Mouse (Mus musculus) cerebellum, postnatal 36 days (tissue): Measurements from ENCODE around the gene Dcp1b.
"Not testable (repeated sequence)": the region's sequence is repeated elsewhere in the genome, so short reads cannot be mapped to it uniquely, and the experiment has no call there.

Experiments used
- DNase-seq, 2 experiments: peaks; one replicate each; pipeline ENCODE4 v3.0.0; 2021 to 2022; ENCODE audit warnings: mixed read lengths in 2 of 2

Dcp1b gene

DNA sequence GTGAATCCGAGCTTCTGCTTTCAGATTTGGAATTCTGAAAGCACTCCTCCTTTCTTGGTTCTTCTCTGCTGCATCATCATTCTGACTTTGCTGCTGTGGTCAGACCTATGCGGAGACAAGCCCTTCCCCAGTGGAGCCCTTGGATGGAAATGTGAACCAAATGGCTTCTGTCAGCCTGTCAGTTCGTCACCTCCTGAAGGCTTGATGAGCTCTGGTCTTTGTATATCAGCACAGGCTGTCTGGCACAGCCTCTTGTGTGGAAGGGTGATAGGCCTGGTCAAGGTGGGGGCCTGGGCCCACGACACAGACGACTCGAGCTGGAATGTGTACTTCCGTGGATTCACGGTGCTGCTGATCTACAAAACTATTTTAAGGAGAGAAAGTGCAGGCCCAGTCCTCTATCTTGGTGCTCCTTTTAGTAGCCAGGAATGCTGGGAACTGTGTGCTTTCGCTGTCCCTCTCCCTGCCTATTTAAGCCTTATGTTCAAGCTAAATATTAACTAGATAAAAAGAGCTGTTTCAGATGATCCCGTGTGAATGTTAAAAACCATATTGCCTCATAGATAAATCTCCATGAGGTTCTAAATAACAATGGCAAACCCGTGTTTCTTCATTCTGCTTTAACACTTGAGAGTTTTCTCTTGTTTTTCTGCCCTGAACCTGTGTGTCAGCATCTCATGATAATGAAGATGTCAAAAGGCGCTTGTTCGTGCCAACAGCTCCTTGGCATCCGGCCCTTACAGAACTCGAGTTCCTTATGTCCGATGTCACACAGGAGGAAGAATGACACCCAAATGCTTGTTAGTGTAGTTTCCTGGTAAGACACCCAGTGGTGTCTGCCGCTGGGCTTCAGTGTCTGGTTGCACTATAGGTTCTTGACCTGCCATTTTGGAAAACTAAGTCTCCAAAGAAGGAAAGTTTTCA, 21.6 kb downstream of the Dcp1b start, which contains the start of gene Cacna1c:
Cacna1c (minus strand) TSS at position 37 of the 924 bp plus-strand sequence.
- peak; percentile 26 to 31 for DNase-seq

DNA sequence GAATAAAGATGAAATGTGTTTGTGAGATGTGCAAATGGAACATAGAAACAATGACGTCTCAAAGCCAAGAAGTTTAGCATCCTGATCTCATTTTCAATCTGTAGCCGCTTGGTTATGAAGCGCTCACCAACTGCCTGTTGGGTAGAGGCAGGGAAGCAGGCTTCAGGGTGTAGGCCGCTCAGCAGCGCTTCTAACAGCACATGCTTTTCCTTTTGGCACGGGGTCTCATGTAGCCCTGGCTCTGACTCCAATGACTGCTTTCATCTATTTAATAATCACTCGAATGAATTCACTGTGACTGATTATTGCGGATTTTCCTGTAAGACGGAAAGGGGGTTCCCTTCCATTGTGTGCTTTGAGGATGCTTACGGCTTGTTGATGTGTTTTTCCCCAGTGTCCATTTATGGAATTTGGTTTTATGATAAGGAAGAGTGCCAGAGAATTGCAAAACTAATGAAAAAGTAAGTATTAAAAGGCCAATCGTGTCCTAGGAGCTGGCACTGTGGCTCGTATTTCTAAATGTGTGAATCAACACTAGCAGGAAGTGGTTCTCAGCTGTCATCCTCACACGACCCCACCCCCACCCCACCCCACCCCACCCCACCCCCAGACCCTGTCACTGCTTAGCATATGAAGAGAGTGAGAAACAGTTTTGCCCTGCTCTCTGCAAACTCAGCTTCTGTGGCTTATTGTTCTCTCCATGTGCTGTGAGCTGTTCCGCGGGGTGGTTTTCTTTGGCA, 23.7 kb downstream of the Dcp1b start:
- no peak for DNase-seq

DNA sequence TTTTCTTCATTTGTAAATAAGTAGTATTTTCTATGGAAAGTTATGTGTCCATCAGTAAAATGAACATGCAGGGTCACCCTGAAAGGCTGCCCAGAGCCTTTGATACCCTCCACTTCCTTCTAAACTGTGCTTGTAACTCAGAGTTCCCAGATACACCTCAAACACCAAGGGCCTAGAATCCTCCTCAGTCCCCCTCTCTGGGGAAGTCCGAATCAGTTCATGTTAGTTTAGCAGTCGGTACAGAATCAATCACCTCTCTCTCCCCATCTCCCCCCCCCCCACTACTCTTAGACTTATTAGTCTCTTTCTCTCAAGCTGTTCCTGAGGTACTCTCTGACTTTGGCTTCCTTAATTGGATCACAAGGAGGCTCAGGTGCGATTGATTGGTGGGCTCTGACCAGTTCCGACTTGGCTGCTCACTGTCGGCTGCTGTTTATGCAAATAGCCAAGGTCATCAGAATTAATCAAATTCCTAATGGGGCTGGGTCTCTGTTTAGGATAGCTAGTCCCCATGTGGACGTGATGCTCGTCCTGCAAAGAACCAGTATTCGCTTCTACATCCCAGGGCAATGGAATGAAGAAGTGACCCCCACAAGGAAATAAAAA, 24.3 kb downstream of the Dcp1b start:
- no peak for DNase-seq

DNA sequence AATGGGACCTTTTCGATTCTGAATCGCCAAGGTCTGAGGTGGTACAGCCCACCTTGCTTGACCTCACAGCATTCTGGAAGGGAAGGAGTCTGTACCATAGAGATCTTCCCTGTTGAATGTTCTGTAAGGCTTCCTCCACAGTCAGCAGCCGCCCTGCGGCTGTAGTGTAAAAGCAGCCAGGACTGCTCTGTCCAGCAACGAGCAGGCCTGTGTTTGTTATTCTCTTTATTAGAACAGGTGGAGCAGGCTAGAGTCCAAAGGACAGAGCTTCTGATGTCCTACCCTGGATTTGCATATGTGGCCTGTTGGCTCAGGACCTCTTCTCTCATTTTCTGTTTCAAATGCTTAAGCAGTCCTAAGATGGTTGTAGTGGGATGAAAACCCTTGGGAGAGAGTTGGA, 25.3 kb downstream of the Dcp1b start:
- no peak for DNase-seq

DNA sequence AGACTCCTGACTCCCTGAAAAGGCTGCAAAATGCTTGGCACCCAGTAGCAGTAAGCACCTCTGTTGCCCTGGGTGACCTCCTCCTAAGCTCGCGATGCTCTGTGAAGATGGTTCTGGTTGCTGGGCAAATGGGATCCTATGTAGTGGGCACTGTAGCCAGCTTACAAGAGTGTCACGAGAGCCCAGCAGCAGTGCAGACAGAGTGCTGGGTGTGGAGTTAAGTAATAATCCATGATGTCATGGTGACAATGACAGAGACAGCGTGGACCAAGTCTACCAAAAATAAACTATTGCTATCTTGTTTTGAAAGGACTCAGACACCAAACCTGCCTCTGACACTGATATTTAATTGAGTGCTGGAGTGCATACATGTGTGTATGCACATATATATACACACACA, 26.5 kb downstream of the Dcp1b start:
- DNase-seq = no peak

DNA sequence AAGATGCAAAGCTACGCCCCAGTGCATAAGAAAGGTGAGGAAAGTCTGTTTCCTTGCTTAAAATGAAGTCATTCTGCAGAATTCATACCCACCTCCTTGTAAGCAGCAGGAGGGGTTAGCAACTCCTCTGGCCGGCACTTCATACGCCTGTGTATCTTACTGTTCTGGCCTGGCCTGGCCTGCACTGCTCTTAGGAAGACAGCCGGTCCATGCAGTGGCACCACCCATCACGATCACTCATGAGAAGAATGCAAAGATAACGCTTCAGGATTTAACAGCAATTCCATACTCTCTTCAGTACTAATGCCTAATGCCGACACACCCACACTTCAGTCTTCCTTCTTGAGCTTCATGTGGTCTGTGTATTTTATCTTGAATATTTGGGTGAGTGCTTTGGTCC, 29.2 kb downstream of the Dcp1b start:
- no peak for DNase-seq

DNA sequence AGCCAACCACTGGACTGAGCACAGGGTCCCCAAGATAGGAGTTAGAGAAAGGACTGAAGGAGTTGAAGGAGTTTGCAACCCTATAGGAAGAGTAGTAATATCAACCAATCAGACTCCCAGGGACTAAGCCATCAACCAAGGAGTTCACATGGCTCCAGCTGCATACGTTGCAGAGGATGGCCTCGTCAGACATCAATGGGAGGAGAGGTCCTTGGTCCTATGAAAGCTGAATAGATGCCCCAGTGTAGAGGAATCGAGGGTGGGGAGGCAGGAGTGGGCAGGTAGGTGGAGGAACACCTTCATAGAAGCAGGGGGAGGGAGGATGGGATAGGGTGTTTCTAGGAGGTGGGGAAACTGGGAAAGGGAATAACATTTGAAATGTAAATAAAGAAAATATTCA, 29.9 kb downstream of the Dcp1b start:
- no peak for DNase-seq

DNA sequence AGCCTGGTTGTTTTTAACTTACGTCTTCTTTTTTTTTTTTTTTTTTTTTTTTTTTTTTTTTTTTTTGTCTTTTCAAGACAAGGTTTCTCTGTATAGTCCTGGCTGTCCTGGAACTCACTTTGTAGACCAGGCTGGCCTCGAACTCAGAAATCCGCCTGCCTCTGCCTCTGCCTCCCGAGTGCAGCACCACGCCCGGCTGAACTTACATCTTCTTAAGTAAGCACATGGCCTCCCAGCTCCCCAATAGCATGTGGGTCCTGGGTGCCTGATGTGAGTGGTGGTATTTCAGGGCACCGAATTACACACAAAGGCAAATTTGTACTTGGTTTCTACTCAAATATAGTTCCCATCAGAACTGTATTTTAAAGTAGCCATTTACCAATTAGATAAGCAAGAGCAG, 31.0 kb downstream of the Dcp1b start:
- not testable (repeated sequence) for DNase-seq

DNA sequence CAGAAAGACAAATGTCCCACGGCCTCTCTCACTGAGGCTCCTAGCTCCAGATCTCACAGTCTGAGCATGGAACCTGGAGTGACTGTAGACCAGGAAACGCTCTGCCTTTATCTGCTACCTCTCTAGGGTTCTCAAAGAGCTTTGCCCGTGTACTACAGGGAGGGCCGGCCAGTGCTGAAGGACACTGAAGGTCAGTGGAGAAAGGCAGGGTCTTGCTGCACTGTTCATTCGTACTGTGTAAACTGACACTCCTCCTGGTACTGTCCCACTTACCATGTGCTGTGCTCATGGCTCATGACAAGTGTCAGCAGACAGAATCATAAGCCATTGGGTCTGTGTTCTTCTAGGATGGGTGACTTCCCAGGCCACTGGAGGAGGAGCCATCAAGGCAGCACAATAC, 38.3 kb downstream of the Dcp1b start:
- no peak for DNase-seq

DNA sequence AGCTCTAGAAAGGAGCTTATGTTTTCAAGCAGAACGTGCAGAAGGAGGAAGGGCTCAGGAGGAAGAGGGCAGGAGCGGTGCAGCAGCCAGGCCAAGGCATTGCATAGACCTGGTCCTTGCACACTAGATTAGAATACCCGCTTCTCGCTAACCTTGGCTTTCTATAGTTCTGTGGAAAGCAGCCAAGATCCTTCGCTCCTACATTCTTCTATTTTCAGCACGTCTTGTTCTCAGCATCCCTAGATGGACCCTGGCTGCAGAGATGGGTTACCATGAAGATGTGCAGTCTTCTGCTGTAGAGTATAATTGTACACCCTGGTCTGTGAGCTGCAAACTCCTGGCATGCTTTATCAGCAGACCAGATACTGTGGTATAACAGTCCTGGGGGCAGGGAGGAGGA, 39.1 kb downstream of the Dcp1b start:
- DNase-seq = no peak

DNA sequence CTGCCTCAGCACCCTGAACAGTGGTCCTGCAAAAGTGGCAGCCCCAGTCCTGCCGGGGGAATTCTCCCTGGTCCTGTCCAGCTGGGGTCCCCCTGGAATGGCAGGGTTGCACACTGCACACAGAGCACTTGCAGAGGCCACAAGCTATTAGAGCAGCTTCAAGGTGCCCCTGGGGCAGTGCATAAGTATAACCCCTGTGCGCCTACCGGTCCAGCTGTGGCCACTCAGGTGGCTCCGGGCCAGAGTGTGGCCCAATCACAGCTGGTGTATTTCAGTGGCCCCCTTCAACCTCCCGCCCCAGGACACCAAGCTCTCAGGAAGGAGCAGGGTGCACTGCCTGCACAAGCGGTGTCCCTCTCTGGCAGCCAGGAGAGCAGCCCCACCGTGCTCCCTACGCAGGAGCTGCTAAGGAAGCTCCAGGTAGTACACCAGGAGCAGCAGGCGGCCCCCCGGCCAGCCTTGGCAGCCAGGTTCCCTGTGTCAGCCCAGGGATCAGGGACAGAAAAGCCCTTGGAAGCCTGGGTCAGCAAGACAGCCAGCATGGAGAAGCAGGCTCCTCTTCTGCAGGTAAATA, 40.1 kb downstream of the Dcp1b start:
- DNase-seq = no peak

DNA sequence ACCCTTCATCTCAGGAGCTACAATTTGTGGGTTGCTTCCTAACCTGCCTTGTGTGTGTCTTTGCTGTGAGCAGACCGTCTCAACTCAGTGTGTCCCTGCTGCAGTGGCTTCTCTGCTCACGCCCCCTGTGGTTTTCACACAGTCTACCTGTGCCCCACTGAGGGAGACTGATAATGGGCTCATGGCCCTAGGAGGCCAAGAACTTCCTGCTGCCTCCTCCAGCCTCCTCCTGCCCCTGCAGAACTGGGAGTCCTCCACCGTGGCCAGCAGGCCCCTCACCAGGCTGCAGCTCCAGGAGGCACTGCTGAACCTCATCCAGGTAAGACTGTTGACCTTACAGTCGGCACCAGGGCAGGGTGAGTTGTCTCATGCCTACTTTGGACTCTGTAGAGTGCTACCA, 42.6 kb downstream of the Dcp1b start:
- no peak for DNase-seq

DNA sequence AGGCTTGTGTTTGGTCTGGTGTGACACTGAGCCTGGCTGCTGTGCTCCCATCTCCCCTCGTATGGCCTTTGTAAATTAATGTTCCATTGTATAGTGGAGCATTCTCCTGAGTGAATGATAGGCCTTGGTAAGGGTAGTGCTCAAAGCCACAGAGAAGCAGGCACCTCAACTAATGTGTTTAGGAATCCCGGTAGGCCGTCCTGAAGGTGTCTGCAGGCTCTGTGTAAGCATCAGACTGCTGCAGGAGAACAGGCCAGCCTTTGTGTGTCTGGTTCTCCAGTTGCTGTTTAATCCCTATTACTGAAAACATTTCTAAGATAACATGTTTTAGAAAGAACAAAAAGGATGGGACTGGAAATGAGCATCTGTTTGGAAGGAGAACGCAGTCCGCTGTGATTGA, 43.5 kb downstream of the Dcp1b start:
- no peak for DNase-seq

DNA sequence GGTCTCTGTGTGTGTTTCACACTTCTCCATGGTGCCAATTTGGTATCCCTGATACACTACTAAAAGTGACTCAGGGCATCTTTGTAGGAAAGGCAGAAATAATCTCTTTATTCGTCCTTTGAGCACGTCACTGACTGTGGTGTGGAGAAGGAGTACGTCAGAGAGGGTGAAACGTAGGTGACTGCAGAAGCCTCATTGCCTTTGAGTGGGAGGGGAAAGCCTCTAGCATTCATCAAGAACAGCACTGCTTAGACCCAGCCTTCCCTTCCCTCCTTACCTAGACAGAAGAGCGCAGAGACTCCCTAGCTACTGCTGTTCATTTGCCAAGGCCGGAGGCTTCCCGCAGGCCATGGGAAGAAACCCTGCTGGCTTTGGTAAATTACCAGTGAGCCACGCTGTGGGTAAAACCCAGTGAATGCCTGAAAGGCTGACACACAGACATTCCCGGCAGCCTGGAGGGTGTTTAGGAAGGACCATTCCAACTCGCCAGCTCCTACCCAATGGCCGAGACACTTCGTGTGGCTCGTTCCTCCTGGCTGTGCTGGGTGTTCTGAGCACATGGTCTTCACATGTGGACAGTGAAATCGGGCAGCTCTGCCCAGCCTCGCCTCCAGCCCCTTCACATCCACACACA, 44.3 kb downstream of the Dcp1b start:
- DNase-seq = peak in 1 of 2 experiments; percentile 39

DNA sequence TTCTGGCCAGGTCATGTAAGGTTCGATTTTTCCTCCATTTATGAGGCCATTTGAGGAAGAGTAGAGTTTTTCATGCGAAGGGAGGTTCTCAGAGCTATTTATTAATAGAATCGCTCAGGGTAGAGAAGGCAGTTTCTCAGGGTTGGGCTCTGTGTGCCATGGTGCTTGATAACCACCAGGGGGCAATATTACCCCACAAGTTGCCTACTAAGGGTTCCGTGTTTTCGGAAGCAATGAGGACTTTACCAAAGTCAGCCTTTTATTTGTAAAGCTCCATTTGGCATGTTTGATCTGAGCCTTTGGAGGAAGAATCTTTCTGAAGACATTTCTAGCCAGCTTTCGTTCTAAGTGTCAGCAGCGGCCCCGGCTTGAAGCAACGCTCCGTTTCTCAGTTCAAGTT, 45.2 kb downstream of the Dcp1b start:
- DNase-seq = peak; percentile 59 to 72

DNA sequence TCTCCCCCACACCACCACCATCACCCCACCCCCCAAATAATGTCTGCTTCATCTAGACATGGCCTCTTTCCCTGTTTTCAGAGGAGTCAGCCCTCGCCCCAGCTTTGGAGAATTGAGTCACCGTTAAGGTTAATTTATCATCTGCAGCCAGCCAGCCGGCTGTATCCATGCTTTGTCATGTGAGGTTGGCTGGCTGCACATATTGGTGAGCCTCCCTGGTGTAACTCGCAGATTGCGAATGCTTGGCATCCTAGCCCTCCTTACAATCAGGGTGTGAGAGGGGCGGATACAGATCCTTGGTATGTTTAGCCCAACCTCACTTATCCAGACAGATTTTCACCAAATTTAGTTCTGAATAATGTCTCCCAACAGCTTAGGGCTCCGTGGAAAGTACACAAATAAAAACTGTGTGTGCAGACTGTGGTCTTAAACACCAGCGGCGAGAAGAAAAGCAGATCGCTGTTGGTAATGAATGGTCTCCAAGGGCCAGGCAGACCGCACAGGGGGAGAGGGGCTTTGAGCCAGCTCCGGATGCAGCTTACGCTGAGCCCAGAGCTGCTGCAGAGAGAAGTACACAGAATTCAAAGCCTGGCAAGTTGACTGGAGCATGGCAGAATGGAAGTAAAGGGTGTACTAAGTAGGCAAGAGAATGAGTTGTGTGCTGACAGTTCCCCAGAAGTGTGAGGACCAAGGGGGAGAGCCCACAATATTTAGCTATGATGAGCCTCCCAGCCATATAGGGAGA, 49.6 kb downstream of the Dcp1b start:
- no peak for DNase-seq

DNA sequence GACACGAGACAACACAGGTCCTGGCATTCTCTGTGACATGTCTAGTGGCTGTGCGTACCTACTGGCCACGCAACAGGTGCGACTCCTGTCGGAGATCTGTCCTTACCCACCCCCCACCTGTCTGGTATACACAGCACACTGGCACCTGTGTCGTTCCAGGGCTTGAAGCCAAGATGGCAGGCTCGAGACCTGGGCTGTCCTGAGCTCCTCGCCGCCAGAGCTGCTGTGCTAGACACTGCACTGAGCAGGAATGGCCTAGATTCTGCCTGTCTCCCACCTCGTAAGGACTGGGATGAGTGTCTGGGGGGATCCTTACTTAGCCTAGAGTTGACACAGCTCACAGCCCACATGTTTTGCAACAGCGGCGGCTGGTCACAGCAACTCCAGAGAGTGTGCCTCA, 50.2 kb downstream of the Dcp1b start:
- peak in 1 of 2 experiments; percentile 40 for DNase-seq

DNA sequence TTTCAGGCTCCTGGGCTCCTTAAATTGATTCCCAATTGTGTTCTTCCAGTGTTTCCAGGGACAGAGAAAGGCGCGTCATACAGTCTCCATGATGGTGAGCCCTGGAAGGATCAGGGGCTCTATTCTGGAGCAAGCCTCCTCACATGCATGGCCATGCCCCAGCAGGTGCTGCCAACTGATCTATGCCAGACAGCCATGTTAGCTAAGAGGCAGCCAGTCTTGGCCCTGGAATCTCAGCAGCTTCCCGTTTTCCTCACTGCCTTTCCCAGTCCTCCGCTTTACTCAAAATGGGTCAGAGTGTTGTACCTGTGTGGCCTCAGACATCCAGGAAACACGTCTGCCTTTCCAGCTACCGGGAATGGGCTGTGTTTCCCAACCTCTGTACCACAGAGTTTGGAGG, 50.7 kb downstream of the Dcp1b start:
- no peak for DNase-seq

DNA sequence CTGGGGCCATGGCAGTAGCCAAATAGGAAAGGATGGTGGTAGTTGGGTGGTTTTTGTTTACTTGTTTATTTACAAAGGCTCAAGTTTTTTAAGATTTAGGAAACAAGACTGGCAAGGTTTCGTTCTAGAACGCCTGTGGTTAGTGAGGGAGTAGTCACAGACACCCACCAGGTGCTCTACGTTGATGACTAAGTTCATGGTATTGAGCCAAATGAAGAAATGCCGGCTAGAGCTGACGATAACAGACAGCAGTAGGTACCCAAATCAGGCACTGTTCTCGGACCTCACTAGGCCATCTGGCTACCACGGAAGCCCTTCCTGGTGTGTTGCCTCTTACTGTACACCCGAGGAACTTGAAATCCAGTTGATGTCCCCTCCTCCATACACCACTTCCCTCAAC, 51.9 kb downstream of the Dcp1b start:
- no peak for DNase-seq

DNA sequence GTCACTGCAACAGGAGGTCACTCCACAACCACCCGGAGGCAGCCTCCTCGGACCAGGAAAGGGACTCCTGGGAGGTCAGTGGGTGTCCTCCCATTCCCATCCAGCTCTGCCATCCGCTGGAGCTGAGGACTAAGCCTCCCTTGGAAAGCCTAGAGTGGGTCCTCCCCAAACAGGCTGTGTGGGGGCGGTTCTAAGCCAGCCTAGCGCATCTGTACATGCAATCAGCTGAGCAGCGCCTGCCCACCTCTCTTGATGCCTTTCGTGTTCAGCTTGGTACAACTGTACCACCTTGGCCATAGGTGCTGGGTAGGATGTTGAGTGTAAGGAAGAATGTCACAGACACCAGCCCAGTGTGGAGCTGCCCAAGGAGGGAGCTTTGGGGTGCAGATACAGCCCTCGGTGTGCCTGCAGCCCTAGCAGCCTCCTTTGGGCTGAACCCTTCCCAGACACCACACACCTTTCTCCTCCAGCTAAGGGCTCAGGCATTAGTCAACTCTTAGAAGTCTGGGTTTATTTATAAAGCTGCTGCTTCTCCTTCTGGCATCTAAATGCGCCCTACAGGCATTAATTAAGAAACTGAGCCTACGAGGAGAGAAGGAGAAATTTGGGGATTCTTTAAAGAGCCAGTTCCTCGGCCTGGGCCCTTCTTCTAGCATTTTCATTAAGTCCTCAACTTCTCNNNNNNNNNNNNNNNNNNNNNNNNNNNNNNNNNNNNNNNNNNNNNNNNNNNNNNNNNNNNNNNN, 54.0 kb downstream of the Dcp1b start:
- DNase-seq = no peak

DNA sequence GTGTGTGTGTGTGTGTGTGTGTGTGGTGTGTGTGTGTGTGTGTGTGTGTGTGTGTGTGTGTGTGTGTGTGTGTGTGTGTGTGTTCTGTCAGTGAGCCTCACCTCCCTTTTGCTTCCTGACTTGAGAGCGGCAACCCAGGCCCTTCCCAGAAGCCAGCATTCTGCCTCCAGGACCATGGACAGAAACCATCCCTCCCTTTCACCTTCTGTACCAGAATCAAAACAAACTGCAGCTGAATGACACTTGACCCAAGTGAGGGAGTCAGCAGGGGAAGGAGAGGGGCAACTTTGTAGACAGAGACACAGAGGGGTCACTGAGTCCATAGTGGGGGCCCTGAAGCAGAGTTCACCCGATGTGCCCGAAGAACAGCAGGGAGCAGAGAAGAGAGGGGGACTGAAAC, 58.0 kb downstream of the Dcp1b start:
- DNase-seq = no peak
